Comparison of ENCODE assay signal across 8 mouse cellular contexts in genomic region chr17:57059486-57059977, GRCm38 (mm10). TPM values are rescaled to one million over a fixed set of nuclear protein-coding genes. Genes with fewer than 3 reads are reported as not detected.
A peak's percentile ranks its signal among the peaks of the same experiment; 100 is the strongest.
DNase-seq lines count a peak whose midpoint lies in the region; ATAC-seq and TF ChIP-seq lines count a peak whose summit lies in the region.

Slc25a23 (minus strand) TSS chr17:57059863.

- ATAC-seq in intestine, embryonic 15.5 days, result peak; percentile 50
- no peak for ATAC-seq in inflammation-experienced regulatory T-cells, adult 6 months

- H3K9ac ChIP-seq in intestine, embryonic 15.5 days, result peak within 1 kb of the TSS; percentile 73

- H3K27ac ChIP-seq in cortical plate, adult 2 months (ENCODE audit: insufficient read depth, low read length), result peak within 1 kb of the TSS; percentile 96
- H3K27ac ChIP-seq in intestine, embryonic 15.5 days, result peak within 1 kb of the TSS; percentile 86

- peak within 1 kb of the TSS; percentile 98 for H3K4me3 ChIP-seq in cortical plate, adult 2 months (ENCODE audit: insufficient read depth, low read length)
- H3K4me3 ChIP-seq in intestine, embryonic 15.5 days (replicated peaks), result peak within 1 kb of the TSS; percentile 86

- H3K9me3 ChIP-seq in intestine, embryonic 15.5 days, result no peaks in the 10 kb centered on the region

- DNase-seq in adrenal gland, adult 2 months, result peak; percentile 79
- peak; percentile 75 for DNase-seq in gastrocnemius, postnatal 25 days
- DNase-seq in left cerebral cortex, postnatal 10 days (ENCODE audit: extremely low spot score in 1 of 2, low spot score in 2 of 2), result peak; percentile 70 to 91
- peak; percentile 84 for DNase-seq in mesoderm, embryonic 11.5 days (ENCODE audit: low read depth, low spot score)
- peak; percentile 83 for DNase-seq in right cerebral cortex, postnatal 4 days

- WGBS in intestine, embryonic 15.5 days, result under 1% methylated on average over 40 of the region's 45 CpGs

- intact Hi-C loops in left cerebral cortex, postnatal 10 days (cut with DNase I), result no loop called here

- no peak for TF ChIP-seq POLR2A in cortical plate, adult 2 months (IDR thresholded peaks at IDR 0.05; ENCODE audit: extremely low read depth, insufficient read depth, low read length)

- no peak for TF ChIP-seq CTCF in cortical plate, adult 2 months (IDR thresholded peaks at IDR 0.05; ENCODE audit: extremely low read depth, insufficient read depth, low read length)

- peaks cover 3% of the 10 kb centered on the region; the same call in 1 of the 2 replicates for H3K36me3 ChIP-seq in intestine, embryonic 15.5 days

- H3K4me1 ChIP-seq in cortical plate, adult 2 months (ENCODE audit: control insufficient read depth, insufficient read depth, low read length), result peaks cover 4% of the 10 kb centered on the region; the same call in 1 of the 2 replicates
- peaks cover 17% of the 10 kb centered on the region; the same call in 1 of the 2 replicates for H3K4me1 ChIP-seq in intestine, embryonic 15.5 days (replicated peaks)

- H3K27me3 ChIP-seq in intestine, embryonic 15.5 days (replicated peaks), result peaks cover 22% of the 10 kb centered on the region

- peak within 1 kb of the TSS; percentile 94 for H3K4me2 ChIP-seq in intestine, embryonic 15.5 days (replicated peaks)

RNA-seq across cellular contexts. Expression of gene Slc25a23, which starts in this region (rescaled TPM):
- 10 to 100 TPM; 75.8 to 87.5 TPM for total RNA-seq in adrenal gland, adult 2 months (2021)
- 72.0 and 94.5 TPM in 2 replicates for polyA plus RNA-seq in adrenal gland, adult 2 months (2012; rRNA removed)
- 319 and 330 TPM in 2 replicates for polyA plus RNA-seq in cortical plate, adult 2 months (2012; rRNA removed)
- 10 to 100 TPM; 35.8 to 48.9 TPM for total RNA-seq in gastrocnemius, postnatal 25 days (2021)
- 7.8 and 8.8 TPM in 2 replicates for polyA plus RNA-seq in intestine, embryonic 15.5 days (2015; fragmentation: Nextera tagmentation; extraction: Ambion mirVana)
- total RNA-seq in left cerebral cortex, postnatal 10 days (2021), result 100 to 1,000 TPM; 325 to 326 TPM
- 1 to 10 TPM; 1.0 to 3.1 (median 2.6) TPM for polyA plus RNA-seq in inflammation-experienced regulatory T-cells, adult 6 months (2017; shearing (Covaris generic))
